Mouse (Mus musculus) gastrocnemius, postnatal 10 days (tissue): ENCODE measurements around the gene Irak4. TPM values are rescaled to one million over a fixed set of nuclear protein-coding genes. Genes with fewer than 3 reads are reported as not detected.

Experiments
- DNase-seq: peaks from one replicate; pipeline ENCODE4 v3.0.0; 2021; ENCODE audit warnings: mixed read lengths
- total RNA-seq, 2 experiments: library from RNA; stranded (reverse); gene quantifications; 2 replicates each; pipeline ENCODE4 v1.2.3; 2021

Irak4 gene
- total RNA-seq, 2 experiments from 2014 or later = 3.4 to 5.3 TPM

GRCm38 (mm10) chr15:94558895-94559656 lies 15.6 kb downstream of the Irak4 start:
- no peak for DNase-seq

- DNase-seq = no peak
Measured at GRCm38 (mm10) chr15:94564909-94565308, 21.5 kb downstream of the Irak4 start.

GRCm38 (mm10) chr15:94565854-94566253 lies 22.4 kb downstream of the Irak4 start:
- no peak for DNase-seq

GRCm38 (mm10) chr15:94568496-94569182 lies 25.2 kb downstream of the Irak4 start:
- no peak for DNase-seq

- no peak for DNase-seq
Measured at GRCm38 (mm10) chr15:94571501-94571900, 28.1 kb downstream of the Irak4 start.

- no peak for DNase-seq
Measured at GRCm38 (mm10) chr15:94572746-94573145, 29.3 kb downstream of the Irak4 start.

GRCm38 (mm10) chr15:94574566-94575268 lies 31.3 kb downstream of the Irak4 start:
- no peak for DNase-seq

- no peak for DNase-seq
Measured at GRCm38 (mm10) chr15:94582000-94582593, 38.7 kb downstream of the Irak4 start.

- no peak for DNase-seq
Measured at GRCm38 (mm10) chr15:94583153-94583552, 39.7 kb downstream of the Irak4 start.

- no peak for DNase-seq
Measured at GRCm38 (mm10) chr15:94584738-94585137, 41.3 kb downstream of the Irak4 start.

- DNase-seq = no peak
Measured at GRCm38 (mm10) chr15:94587826-94588715, 44.6 kb downstream of the Irak4 start.

- peak; percentile 99 for DNase-seq
Measured at GRCm38 (mm10) chr15:94589219-94590075, 46.0 kb downstream of the Irak4 start, which contains the start of gene Twf1. Gene Twf1 (minus strand): TSS chr15:94589889.

GRCm38 (mm10) chr15:94590083-94590482 lies 46.6 kb downstream of the Irak4 start:
- no peak for DNase-seq

- no peak for DNase-seq
Measured at GRCm38 (mm10) chr15:94591356-94591755, 47.9 kb downstream of the Irak4 start.

- no peak for DNase-seq
Measured at GRCm38 (mm10) chr15:94593586-94593985, 50.1 kb downstream of the Irak4 start.

GRCm38 (mm10) chr15:94600145-94600707 lies 56.8 kb downstream of the Irak4 start:
- no peak for DNase-seq

GRCm38 (mm10) chr15:94601339-94601738 lies 57.9 kb downstream of the Irak4 start:
- DNase-seq = peak; percentile 56

GRCm38 (mm10) chr15:94602441-94602840 lies 59.0 kb downstream of the Irak4 start:
- DNase-seq = no peak

- DNase-seq = no peak
Measured at GRCm38 (mm10) chr15:94607768-94608167, 64.3 kb downstream of the Irak4 start.

GRCm38 (mm10) chr15:94616036-94616435 lies 72.6 kb downstream of the Irak4 start:
- no peak for DNase-seq
